Mouse (Mus musculus): ENCODE measurements around the gene Kcnh6. TPM values are rescaled to one million over a fixed set of nuclear protein-coding genes. Genes with fewer than 3 reads are reported as not detected.
A peak's percentile ranks its signal among the peaks of the same experiment; 100 is the strongest.
"Not testable (repeated sequence)": the region's sequence is repeated elsewhere in the genome, so short reads cannot be mapped to it uniquely, and the experiment has no call there.

The Kcnh6 gene
- polyA plus RNA-seq, 1 experiment from 2014 or later = 2.0 TPM

- no peaks in the 10 kb centered on the region for H3K9me3 ChIP-seq
- no peak overlapping the region for H3K27ac ChIP-seq
- ATAC-seq (replicated peaks) = no peak
- no peaks in the 10 kb centered on the region for H3K27me3 ChIP-seq (replicated peaks)
- no peak overlapping the region for H3K9ac ChIP-seq
- no peak overlapping the region for H3K4me2 ChIP-seq
- peaks cover 6% of the 10 kb centered on the region for H3K4me1 ChIP-seq
- no peak overlapping the region for H3K4me3 ChIP-seq
- no peaks in the 10 kb centered on the region for H3K36me3 ChIP-seq (replicated peaks)
- 89% methylated on average over 3 of the region's 3 CpGs for WGBS
Observed at GRCm38 (mm10) chr11:106025774-106026173, 17.9 kb downstream of the Kcnh6 start.

DNA sequence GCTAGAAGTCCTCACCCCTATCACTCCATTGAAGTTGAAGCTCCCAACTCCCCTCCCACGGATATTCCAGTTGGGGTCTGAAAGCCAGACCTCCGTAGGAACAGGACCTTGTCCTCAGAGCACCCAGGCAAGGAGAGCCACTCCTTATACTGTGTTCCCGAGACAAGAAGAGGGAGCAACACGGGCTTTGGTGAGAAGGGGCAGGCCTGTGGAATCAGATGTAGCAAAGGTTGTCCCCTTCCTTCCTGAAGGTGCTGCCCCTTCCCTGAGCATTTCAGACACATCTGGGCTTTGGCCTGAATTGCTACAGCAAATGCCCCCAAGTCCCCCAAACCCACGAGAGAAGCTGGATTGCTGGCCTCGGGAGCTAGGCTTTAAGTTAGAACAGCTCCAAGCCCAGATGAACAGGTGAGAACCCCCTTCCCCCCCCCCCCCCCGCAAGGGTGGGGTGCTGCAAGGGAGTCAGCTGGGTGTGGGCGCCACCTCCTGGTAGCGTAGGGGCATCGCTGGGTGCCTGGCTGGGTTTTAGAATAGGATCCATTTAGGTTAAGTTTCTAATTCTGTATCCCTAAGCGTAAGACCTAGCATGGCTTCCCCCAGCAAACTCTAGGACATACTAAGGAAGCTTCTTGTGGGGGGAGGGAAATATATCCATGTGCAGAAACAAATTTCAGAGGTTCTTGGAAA is 18.7 kb downstream of the Kcnh6 start:
- H3K27me3 ChIP-seq (replicated peaks) = no peaks in the 10 kb centered on the region

DNA sequence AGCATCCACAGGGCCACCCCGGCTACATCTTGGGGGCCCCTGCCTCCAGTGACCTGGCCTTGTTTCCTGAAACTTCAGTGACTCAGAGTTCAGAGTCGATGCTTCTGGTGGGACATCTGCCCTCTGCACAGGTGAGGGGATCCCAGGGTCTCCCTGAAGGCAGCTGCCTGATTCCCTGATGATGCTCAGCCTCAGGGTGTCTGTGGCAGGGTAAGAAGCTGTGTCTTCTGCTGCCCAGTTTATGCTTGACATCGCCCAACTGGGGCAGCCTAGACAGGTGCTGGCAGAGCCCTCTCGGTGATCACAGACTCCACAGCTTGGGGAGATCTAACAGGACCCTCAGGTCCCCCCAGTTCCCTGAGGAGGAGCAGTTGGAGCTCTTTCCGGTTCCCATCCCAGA is 19.7 kb downstream of the Kcnh6 start:
- Histone ChIP-seq H3K9me3 (no peaks in the 10 kb centered on the region), H3K27me3 (replicated peaks) (no peaks in the 10 kb centered on the region), H3K27ac (no peak overlapping the region), H3K36me3 (replicated peaks) (no peaks in the 10 kb centered on the region), H3K4me2 (no peak overlapping the region), H3K4me3 (no peak overlapping the region), H3K9ac (no peak overlapping the region), H3K4me1 (no peaks in the 10 kb centered on the region)
- peak; percentile 27; the same call in 1 of the 2 replicates for ATAC-seq (replicated peaks)
- WGBS = 88% methylated on average over 5 of the region's 5 CpGs

More for the DNA sequence above, 18.7 kb downstream of the Kcnh6 start:
- Histone ChIP-seq H3K9ac (no peak overlapping the region), H3K4me2 (no peak overlapping the region), H3K9me3 (no peaks in the 10 kb centered on the region), H3K4me1 (no peaks in the 10 kb centered on the region), H3K27ac (no peak overlapping the region), H3K36me3 (replicated peaks) (no peaks in the 10 kb centered on the region), H3K4me3 (no peak overlapping the region)
- 42% methylated on average over 10 of the region's 11 CpGs for WGBS
- no peak; the same call in 1 of the 2 replicates for ATAC-seq (replicated peaks)

DNA sequence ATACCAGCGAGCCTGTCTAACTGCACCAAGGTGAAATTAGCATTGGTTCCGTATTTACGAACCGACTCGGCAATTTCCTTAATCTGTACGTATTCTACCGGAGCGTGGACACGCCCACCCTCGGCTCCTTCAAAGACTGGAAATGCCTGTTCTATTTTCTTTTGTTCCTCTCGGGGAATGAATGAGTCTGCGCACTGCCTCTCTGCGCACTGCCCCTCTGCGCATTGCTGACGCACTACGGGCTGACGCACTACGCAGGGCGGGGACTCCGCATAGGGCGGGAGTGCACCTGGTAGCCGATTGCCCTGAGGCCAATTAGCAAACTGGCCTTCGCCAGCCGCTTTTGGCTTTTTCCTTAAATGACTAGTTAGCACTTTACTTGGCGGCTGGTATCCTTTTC is 24.1 kb downstream of the Kcnh6 start:
- 50% methylated on average over 13 of the region's 25 CpGs for WGBS
- H3K4me3 ChIP-seq = peak overlapping the region; percentile 29
- H3K9me3 ChIP-seq; H3K36me3 ChIP-seq (replicated peaks); H3K9ac ChIP-seq; H3K27me3 ChIP-seq (replicated peaks); ATAC-seq (replicated peaks): not testable (repeated sequence)
- peak overlapping the region; percentile 27; the same call in 1 of the 2 replicates for H3K4me2 ChIP-seq
- H3K4me1 ChIP-seq = peaks cover 13% of the 10 kb centered on the region
- H3K27ac ChIP-seq = peak overlapping the region; percentile 71

DNA sequence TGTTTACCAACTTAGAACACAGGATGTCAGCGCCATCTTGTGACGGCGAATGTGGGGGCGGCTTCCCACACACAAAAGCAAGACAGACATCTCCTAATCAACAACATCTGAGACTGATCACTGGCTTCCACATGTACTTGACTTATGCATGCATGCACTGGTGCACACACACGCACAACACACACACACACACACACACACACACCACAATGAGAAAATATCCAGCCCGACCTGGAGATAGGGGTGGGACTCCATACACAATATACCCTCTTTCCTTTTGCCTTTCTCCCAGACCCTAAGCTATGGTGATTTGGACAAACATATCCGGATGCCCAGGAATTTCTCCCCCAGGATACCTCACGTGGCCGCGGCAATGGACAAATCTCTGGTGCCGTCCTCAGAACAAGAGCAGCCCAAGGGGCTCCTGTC is 25.6 kb downstream of the Kcnh6 start:
- 38% methylated on average over 11 of the region's 11 CpGs for WGBS
- ATAC-seq (replicated peaks) = no peak
- Histone ChIP-seq H3K4me3 (0 out of 2 replicates have a peak overlapping the region, but pooled peaks have one; percentile 10), H3K27ac (peak overlapping the region; percentile 79), H3K27me3 (replicated peaks) (no peaks in the 10 kb centered on the region), H3K9me3 (no peaks in the 10 kb centered on the region), H3K4me2 (peak overlapping the region; percentile 45), H3K4me1 (peaks cover 21% of the 10 kb centered on the region), H3K9ac (peak overlapping the region; percentile 29; the same call in 1 of the 2 replicates), H3K36me3 (replicated peaks) (no peaks in the 10 kb centered on the region)

DNA sequence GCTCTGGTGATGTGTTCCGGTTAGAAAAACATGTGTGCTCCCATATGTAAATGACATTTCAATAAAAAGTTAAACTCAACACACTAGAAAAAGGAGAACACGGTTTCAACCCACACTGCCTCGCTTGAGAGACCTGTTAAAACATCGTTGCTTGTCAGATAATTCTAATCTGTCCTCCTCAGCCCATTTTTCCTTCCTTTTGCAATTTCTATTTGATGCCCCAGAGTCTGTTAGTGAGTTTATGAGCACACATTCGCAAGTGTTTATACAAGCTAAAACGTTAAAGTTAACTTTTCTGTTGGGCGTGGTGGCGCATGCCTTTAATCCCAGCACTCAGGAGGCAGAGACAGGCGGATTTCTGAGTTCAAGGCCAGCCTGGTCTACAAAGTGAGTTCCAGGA is 27.1 kb downstream of the Kcnh6 start:
- H3K36me3 ChIP-seq (replicated peaks) = no peaks in the 10 kb centered on the region
- no peaks in the 10 kb centered on the region for H3K9me3 ChIP-seq
- H3K27me3 ChIP-seq (replicated peaks) = no peaks in the 10 kb centered on the region
- no peak overlapping the region for H3K9ac ChIP-seq
- WGBS = 85% methylated on average over 9 of the region's 9 CpGs
- H3K4me3 ChIP-seq = no peak overlapping the region
- H3K4me2 ChIP-seq = no peak overlapping the region
- no peak overlapping the region for H3K27ac ChIP-seq
- ATAC-seq (replicated peaks) = no peak
- H3K4me1 ChIP-seq = peaks cover 35% of the 10 kb centered on the region

GRCm38 (mm10) chr11:106036548-106037417 is 28.9 kb downstream of the Kcnh6 start, which contains the start of gene Dcaf7:
Gene Dcaf7, plus strand, starts transcription at chr11:106036872.
- no peaks in the 10 kb centered on the region for H3K36me3 ChIP-seq (replicated peaks)
- H3K27ac ChIP-seq = peak within 1 kb of the TSS; percentile 92
- peak; percentile 98 for ATAC-seq (replicated peaks)
- under 1% methylated on average over 66 of the region's 66 CpGs for WGBS
- no peaks in the 10 kb centered on the region for H3K9me3 ChIP-seq
- H3K4me2 ChIP-seq = peak within 1 kb of the TSS; percentile 71
- H3K4me3 ChIP-seq = peak within 1 kb of the TSS; percentile 90
- H3K27me3 ChIP-seq (replicated peaks) = no peaks in the 10 kb centered on the region
- peak within 1 kb of the TSS; percentile 89 for H3K9ac ChIP-seq
- H3K4me1 ChIP-seq = peaks cover 39% of the 10 kb centered on the region

GRCm38 (mm10) chr11:106037418-106037751 is 29.5 kb downstream of the Kcnh6 start:
- H3K27me3 ChIP-seq (replicated peaks) = no peaks in the 10 kb centered on the region
- WGBS = 0% methylated on average over 13 of the region's 13 CpGs
- peak overlapping the region; percentile 71 for H3K4me2 ChIP-seq
- peak overlapping the region; percentile 89 for H3K9ac ChIP-seq
- H3K27ac ChIP-seq = peak overlapping the region; percentile 92
- ATAC-seq (replicated peaks) = peak; percentile 49
- no peaks in the 10 kb centered on the region for H3K9me3 ChIP-seq
- H3K4me1 ChIP-seq = peaks cover 39% of the 10 kb centered on the region
- peak overlapping the region; percentile 90 for H3K4me3 ChIP-seq
- H3K36me3 ChIP-seq (replicated peaks) = no peaks in the 10 kb centered on the region

DNA sequence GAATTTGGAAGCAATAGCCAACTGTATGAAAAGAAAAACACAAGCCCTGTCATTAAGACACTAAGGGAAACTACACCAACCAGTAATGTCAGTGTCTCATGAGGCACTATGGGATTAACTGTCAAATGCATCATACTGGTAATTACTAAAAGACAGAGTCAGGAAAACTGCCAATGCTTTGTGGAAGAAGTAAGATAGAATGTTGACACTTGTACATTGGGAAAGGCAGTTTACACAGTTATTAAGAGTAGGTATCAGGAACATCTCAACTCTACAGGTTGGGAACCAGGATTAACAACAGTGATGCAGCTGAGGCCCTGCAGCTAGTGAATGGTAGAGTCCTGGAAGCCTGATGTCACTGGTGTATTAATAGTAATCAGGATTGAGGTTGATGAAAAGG is 36.4 kb downstream of the Kcnh6 start:
- Histone ChIP-seq H3K27ac (no peak overlapping the region), H3K9me3 (no peaks in the 10 kb centered on the region), H3K4me1 (peaks cover 9% of the 10 kb centered on the region), H3K27me3 (replicated peaks) (no peaks in the 10 kb centered on the region), H3K9ac (no peak overlapping the region), H3K36me3 (replicated peaks) (peaks cover 18% of the 10 kb centered on the region), H3K4me3 (no peak overlapping the region), H3K4me2 (no peak overlapping the region)
- no peak for ATAC-seq (replicated peaks)

- Histone ChIP-seq H3K36me3 (replicated peaks) (peaks cover 22% of the 10 kb centered on the region), H3K27me3 (replicated peaks) (no peaks in the 10 kb centered on the region), H3K4me1 (0 out of 2 replicates have a peak, but pooled peaks cover 4% of the 10 kb centered on the region), H3K4me3 (no peak overlapping the region), H3K27ac (no peak overlapping the region), H3K9me3 (no peaks in the 10 kb centered on the region), H3K4me2 (no peak overlapping the region), H3K9ac (no peak overlapping the region)
- 99% methylated on average over 1 of the region's 1 CpGs for WGBS
- ATAC-seq (replicated peaks) = no peak
Observed at GRCm38 (mm10) chr11:106045256-106045655, 37.3 kb downstream of the Kcnh6 start.

DNA sequence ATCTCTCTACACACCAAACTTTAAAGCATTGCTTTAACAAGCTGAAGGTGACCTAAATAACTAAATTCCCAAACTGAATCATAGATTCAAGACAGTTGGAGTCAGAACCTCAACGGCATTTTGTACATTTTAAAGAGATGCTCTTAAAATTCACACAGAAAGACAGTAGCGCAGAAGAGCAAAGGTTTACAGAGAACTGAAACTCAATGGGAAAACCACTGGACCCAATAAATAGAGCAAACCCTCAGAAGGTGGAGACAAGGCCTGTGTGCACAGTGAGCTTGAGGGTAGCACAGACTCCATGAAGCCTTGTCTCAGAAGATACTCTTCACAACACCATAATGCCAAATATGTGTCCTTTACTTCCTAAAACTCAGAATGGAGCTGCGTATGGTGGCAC is 37.9 kb downstream of the Kcnh6 start:
- no peak for ATAC-seq (replicated peaks)
- Histone ChIP-seq H3K4me2 (no peak overlapping the region), H3K9ac (no peak overlapping the region), H3K36me3 (replicated peaks) (peaks cover 22% of the 10 kb centered on the region), H3K4me1 (0 out of 2 replicates have a peak, but pooled peaks cover under 1% of the 10 kb centered on the region), H3K27me3 (replicated peaks) (no peaks in the 10 kb centered on the region), H3K27ac (no peak overlapping the region), H3K9me3 (no peaks in the 10 kb centered on the region), H3K4me3 (no peak overlapping the region)
- 98% methylated on average over 3 of the region's 3 CpGs for WGBS

DNA sequence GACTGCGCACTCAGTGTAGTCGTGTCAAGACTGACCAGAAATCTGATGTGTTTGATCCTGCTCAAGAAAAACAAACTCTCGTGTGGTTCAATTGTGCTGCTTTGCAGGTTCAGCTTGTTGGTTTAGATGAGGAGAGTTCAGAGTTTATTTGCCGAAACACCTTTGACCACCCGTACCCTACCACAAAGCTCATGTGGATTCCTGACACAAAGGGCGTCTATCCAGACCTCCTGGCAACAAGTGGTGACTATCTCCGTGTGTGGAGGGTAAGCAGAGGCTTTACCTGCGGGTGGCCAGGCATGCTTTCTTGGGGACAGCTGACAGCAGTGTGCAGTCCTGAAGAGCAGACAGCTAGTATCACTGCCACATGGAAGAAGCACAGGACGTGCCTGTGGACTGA is 38.7 kb downstream of the Kcnh6 start:
- Histone ChIP-seq H3K9ac (no peak overlapping the region), H3K27me3 (replicated peaks) (no peaks in the 10 kb centered on the region), H3K9me3 (no peaks in the 10 kb centered on the region), H3K4me1 (no peaks in the 10 kb centered on the region), H3K36me3 (replicated peaks) (peaks cover 29% of the 10 kb centered on the region), H3K27ac (no peak overlapping the region), H3K4me2 (no peak overlapping the region), H3K4me3 (no peak overlapping the region)
- ATAC-seq (replicated peaks) = no peak
- 90% methylated on average over 9 of the region's 9 CpGs for WGBS
